Mouse (Mus musculus) neural tube, embryonic 15.5 days (tissue): Measurements from ENCODE around the gene Ctnna3. TPM values are rescaled to one million over a fixed set of nuclear protein-coding genes. Genes with fewer than 3 reads are reported as not detected.

Experiments
- ATAC-seq: fragments of 200-750 bp; cut with Nextera tagmentation; 2 replicates; pipeline ENCODE4 v1.8.0; 2017; ENCODE audit warnings: mild to moderate bottlenecking, moderate TSS enrichment, moderate library complexity; ENCODE audit not compliant: low FRiP score
- H3K27ac ChIP-seq: fragments of 300-500 bp; sonication (generic); replicated peaks from 2 replicates; pipeline ENCODE4 v1.5.1; 2015; ENCODE audit warnings: mild to moderate bottlenecking, inconsistent platforms
- H3K27me3 ChIP-seq: fragments of 300-500 bp; sonication (generic); replicated peaks from 2 replicates; pipeline ENCODE4 v1.6.1; 2015; ENCODE audit warnings: inconsistent platforms
- H3K36me3 ChIP-seq: fragments of 300-500 bp; sonication (generic); 2 replicates; pipeline ENCODE4 v1.6.1; 2015; ENCODE audit warnings: inconsistent platforms
- H3K4me1 ChIP-seq: fragments of 300-500 bp; sonication (generic); 2 replicates; pipeline ENCODE4 v1.6.1; 2015; ENCODE audit warnings: inconsistent platforms
- H3K4me2 ChIP-seq: fragments of 300-500 bp; sonication (generic); 2 replicates; pipeline ENCODE4 v1.6.1; 2015; ENCODE audit warnings: inconsistent platforms, mild to moderate bottlenecking, moderate library complexity
- H3K4me3 ChIP-seq: fragments of 300-500 bp; sonication (generic); replicated peaks from 2 replicates; pipeline ENCODE4 v1.5.1; 2015; ENCODE audit warnings: mild to moderate bottlenecking, inconsistent platforms
- H3K9ac ChIP-seq: fragments of 300-500 bp; sonication (generic); replicated peaks from 2 replicates; pipeline ENCODE4 v1.6.1; 2015; ENCODE audit warnings: mild to moderate bottlenecking, inconsistent platforms
- H3K9me3 ChIP-seq: fragments of 300-500 bp; sonication (generic); replicated peaks from 2 replicates; pipeline ENCODE4 v1.6.1; 2016; ENCODE audit warnings: inconsistent platforms
- WGBS: fragments of 180-500 bp; shearing (Covaris S2); methylation state at CpG from one replicate; pipeline ENCODE4 v1.1.7; 2015; ENCODE audit warnings: mixed read lengths; 5-methylcytosine and 5-hydroxymethylcytosine counted together
- polyA plus RNA-seq: library from polyadenylated mRNA; unstranded; fragments of >200 nt; fragmentation: Nextera tagmentation; extraction: Ambion mirVana; gene quantifications from 2 replicates; pipeline ENCODE4 v1.2.1, GENCODE M21; 2015

The Ctnna3 gene
- polyA plus RNA-seq, 1 experiment from 2014 or later, result 9.5 TPM

- Histone ChIP-seq H3K36me3 (no peaks in the 10 kb centered on the region), H3K27ac (peak overlapping the region; percentile 79), H3K9me3 (no peaks in the 10 kb centered on the region), H3K27me3 (no peaks in the 10 kb centered on the region), H3K4me2 (peak overlapping the region; percentile 60), H3K9ac (peak overlapping the region; percentile 40), H3K4me3 (peak overlapping the region; percentile 31), H3K4me1 (peaks cover 20% of the 10 kb centered on the region)
- 6% methylated on average over 11 of the region's 11 CpGs for WGBS
- peak; percentile 48; the same call in 1 of the 2 replicates for ATAC-seq
Observed at GRCm38 (mm10) chr10:63978101-63978500, 548.2 kb downstream of the Ctnna3 start.

- Histone ChIP-seq H3K4me3 (peak overlapping the region; percentile 31), H3K4me2 (peak overlapping the region; percentile 60), H3K4me1 (peaks cover 20% of the 10 kb centered on the region), H3K36me3 (no peaks in the 10 kb centered on the region), H3K27me3 (no peaks in the 10 kb centered on the region), H3K9me3 (no peaks in the 10 kb centered on the region), H3K27ac (peak overlapping the region; percentile 79), H3K9ac (no peak overlapping the region; the same call in 1 of the 2 replicates)
- WGBS, result 14% methylated on average over 3 of the region's 3 CpGs
- ATAC-seq, result peak; percentile 81
Observed at GRCm38 (mm10) chr10:63978535-63978934, 548.6 kb downstream of the Ctnna3 start.

GRCm38 (mm10) chr10:63978969-63979368 lies 549.1 kb downstream of the Ctnna3 start:
- 61% methylated on average over 5 of the region's 5 CpGs for WGBS
- H3K9me3 ChIP-seq, result no peaks in the 10 kb centered on the region
- peak; percentile 9 for ATAC-seq
- no peak overlapping the region for H3K9ac ChIP-seq
- H3K27me3 ChIP-seq, result no peaks in the 10 kb centered on the region
- peaks cover 20% of the 10 kb centered on the region for H3K4me1 ChIP-seq
- H3K4me3 ChIP-seq, result no peak overlapping the region
- no peaks in the 10 kb centered on the region for H3K36me3 ChIP-seq
- no peak overlapping the region for H3K4me2 ChIP-seq
- H3K27ac ChIP-seq, result peak overlapping the region; percentile 79

GRCm38 (mm10) chr10:63979410-63979809 lies 549.5 kb downstream of the Ctnna3 start:
- Histone ChIP-seq H3K27ac (no peak overlapping the region), H3K4me3 (no peak overlapping the region), H3K9me3 (no peaks in the 10 kb centered on the region), H3K4me2 (no peak overlapping the region), H3K36me3 (no peaks in the 10 kb centered on the region), H3K4me1 (peaks cover 20% of the 10 kb centered on the region), H3K27me3 (no peaks in the 10 kb centered on the region), H3K9ac (no peak overlapping the region)
- ATAC-seq, result no peak
- WGBS, result 83% methylated on average over 2 of the region's 2 CpGs

GRCm38 (mm10) chr10:63985576-63985975 lies 555.7 kb downstream of the Ctnna3 start:
- H3K36me3 ChIP-seq, result no peaks in the 10 kb centered on the region
- no peaks in the 10 kb centered on the region for H3K9me3 ChIP-seq
- 64% methylated on average over 4 of the region's 4 CpGs for WGBS
- H3K4me2 ChIP-seq, result no peak overlapping the region
- H3K4me3 ChIP-seq, result no peak overlapping the region
- H3K9ac ChIP-seq, result no peak overlapping the region
- ATAC-seq, result no peak
- H3K27me3 ChIP-seq, result no peaks in the 10 kb centered on the region
- H3K27ac ChIP-seq, result no peak overlapping the region
- H3K4me1 ChIP-seq, result no peaks in the 10 kb centered on the region

- Histone ChIP-seq H3K27me3 (no peaks in the 10 kb centered on the region), H3K4me2 (no peak overlapping the region), H3K4me3 (no peak overlapping the region), H3K27ac (no peak overlapping the region), H3K36me3 (no peaks in the 10 kb centered on the region), H3K9me3 (no peaks in the 10 kb centered on the region), H3K4me1 (no peaks in the 10 kb centered on the region), H3K9ac (no peak overlapping the region)
- 88% methylated on average over 5 of the region's 5 CpGs for WGBS
- no peak for ATAC-seq
Observed at GRCm38 (mm10) chr10:63994251-63994650, 564.4 kb downstream of the Ctnna3 start.

GRCm38 (mm10) chr10:64001531-64001930 lies 571.6 kb downstream of the Ctnna3 start:
- 80% methylated on average over 6 of the region's 6 CpGs for WGBS
- Histone ChIP-seq H3K27ac (no peak overlapping the region), H3K4me2 (no peak overlapping the region), H3K9ac (no peak overlapping the region), H3K4me3 (no peak overlapping the region), H3K36me3 (no peaks in the 10 kb centered on the region), H3K4me1 (no peaks in the 10 kb centered on the region), H3K9me3 (no peaks in the 10 kb centered on the region), H3K27me3 (no peaks in the 10 kb centered on the region)
- no peak for ATAC-seq

GRCm38 (mm10) chr10:64001996-64002395 lies 572.1 kb downstream of the Ctnna3 start:
- H3K4me1 ChIP-seq, result no peaks in the 10 kb centered on the region
- H3K27me3 ChIP-seq, result no peaks in the 10 kb centered on the region
- no peak overlapping the region for H3K4me3 ChIP-seq
- H3K4me2 ChIP-seq, result no peak overlapping the region
- no peaks in the 10 kb centered on the region for H3K36me3 ChIP-seq
- H3K27ac ChIP-seq, result no peak overlapping the region
- no peaks in the 10 kb centered on the region for H3K9me3 ChIP-seq
- 89% methylated on average over 9 of the region's 9 CpGs for WGBS
- ATAC-seq, result no peak
- H3K9ac ChIP-seq, result no peak overlapping the region

GRCm38 (mm10) chr10:64020347-64020746 lies 590.4 kb downstream of the Ctnna3 start:
- no peak overlapping the region for H3K4me2 ChIP-seq
- no peak overlapping the region for H3K4me3 ChIP-seq
- H3K4me1 ChIP-seq, result no peaks in the 10 kb centered on the region
- H3K9me3 ChIP-seq, result no peaks in the 10 kb centered on the region
- no peak overlapping the region for H3K9ac ChIP-seq
- 71% methylated on average over 1 of the region's 1 CpGs for WGBS
- no peaks in the 10 kb centered on the region for H3K27me3 ChIP-seq
- H3K27ac ChIP-seq, result no peak overlapping the region
- ATAC-seq, result no peak
- no peaks in the 10 kb centered on the region for H3K36me3 ChIP-seq

GRCm38 (mm10) chr10:64023340-64023739 lies 593.4 kb downstream of the Ctnna3 start:
- Histone ChIP-seq H3K27me3 (no peaks in the 10 kb centered on the region), H3K4me3 (no peak overlapping the region), H3K36me3 (no peaks in the 10 kb centered on the region), H3K9me3 (no peaks in the 10 kb centered on the region), H3K4me1 (no peaks in the 10 kb centered on the region), H3K9ac (no peak overlapping the region), H3K4me2 (no peak overlapping the region), H3K27ac (no peak overlapping the region)
- WGBS, result 74% methylated on average over 6 of the region's 6 CpGs
- no peak for ATAC-seq

GRCm38 (mm10) chr10:64030901-64031300 lies 601.0 kb downstream of the Ctnna3 start:
- H3K27ac ChIP-seq, result no peak overlapping the region
- H3K4me2 ChIP-seq, result no peak overlapping the region
- H3K27me3 ChIP-seq, result no peaks in the 10 kb centered on the region
- no peaks in the 10 kb centered on the region for H3K4me1 ChIP-seq
- H3K9ac ChIP-seq, result no peak overlapping the region
- no peaks in the 10 kb centered on the region for H3K36me3 ChIP-seq
- H3K9me3 ChIP-seq, result no peaks in the 10 kb centered on the region
- ATAC-seq, result no peak
- no peak overlapping the region for H3K4me3 ChIP-seq

GRCm38 (mm10) chr10:64039760-64040535 lies 610.0 kb downstream of the Ctnna3 start:
- peak; percentile 69; the same call in 1 of the 2 replicates for ATAC-seq
- no peaks in the 10 kb centered on the region for H3K36me3 ChIP-seq
- H3K27me3 ChIP-seq, result no peaks in the 10 kb centered on the region
- H3K4me1 ChIP-seq, result peaks cover 13% of the 10 kb centered on the region
- H3K9ac ChIP-seq, result no peak overlapping the region
- H3K4me3 ChIP-seq, result no peak overlapping the region
- no peaks in the 10 kb centered on the region for H3K9me3 ChIP-seq
- H3K27ac ChIP-seq, result peak overlapping the region; percentile 45
- WGBS, result 76% methylated on average over 17 of the region's 17 CpGs
- H3K4me2 ChIP-seq, result no peak overlapping the region
